Mouse (Mus musculus): ENCODE measurements at regions not wholly inside any gene's neighbourhood (a gene's known extent, or its start where the extent isn't known, plus 50 kb on each side); places are given as distances from the start of the nearest gene placed in this dataset.

GRCm38 (mm10) chr9:46738056-46738455 lies 260.5 kb upstream of the Gm4791 start:
- in situ Hi-C loops (cut with MboI, MseI): loop anchor here (5.0 kb wide), 1 partner anchor 964 kb away; no protein-coding TSS in a partner anchor

- in situ Hi-C loops (cut with MboI, MseI): loop anchor here (5.0 kb wide), 1 partner anchor 965 kb away; no protein-coding TSS in a partner anchor
These were observed 261.1 kb upstream of the Gm4791 start for GRCm38 (mm10) chr9:46737446-46737845.

GRCm38 (mm10) chr9:46736232-46736631 lies 262.3 kb upstream of the Gm4791 start:
- in situ Hi-C loops (cut with MboI, MseI): loop anchor here (5.0 kb wide), 1 partner anchor 966 kb away; no protein-coding TSS in a partner anchor

- in situ Hi-C loops (cut with MboI, MseI): loop anchor here (5.0 kb wide), 1 partner anchor 967 kb away; no protein-coding TSS in a partner anchor
These were observed 262.9 kb upstream of the Gm4791 start for GRCm38 (mm10) chr9:46735664-46736067.

DNA sequence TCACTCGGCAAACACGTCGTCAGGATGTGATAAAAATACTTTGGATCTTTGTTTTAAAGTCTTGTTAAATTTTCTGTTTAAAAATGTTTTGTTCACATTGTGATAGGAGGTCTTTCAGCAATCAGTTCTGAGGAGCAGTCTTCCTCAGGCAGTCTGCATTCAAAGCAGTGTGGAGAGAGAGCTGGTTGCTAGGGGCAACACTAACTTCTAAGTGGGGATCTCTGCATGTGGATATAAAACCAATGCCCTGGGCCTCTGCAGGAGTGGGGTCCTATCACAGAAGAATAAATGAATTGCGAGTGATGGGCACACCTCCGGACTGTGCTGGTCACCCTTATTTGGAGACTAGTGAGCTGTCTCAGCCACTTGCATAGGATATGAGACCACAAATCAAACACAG lies 270.1 kb upstream of the Gm4791 start:
- in situ Hi-C loops (cut with MboI, MseI): no loop called here

- in situ Hi-C loops (cut with MboI, MseI): no loop called here
These were observed 274.3 kb upstream of the Gm4791 start for GRCm38 (mm10) chr9:46724231-46724630.

DNA sequence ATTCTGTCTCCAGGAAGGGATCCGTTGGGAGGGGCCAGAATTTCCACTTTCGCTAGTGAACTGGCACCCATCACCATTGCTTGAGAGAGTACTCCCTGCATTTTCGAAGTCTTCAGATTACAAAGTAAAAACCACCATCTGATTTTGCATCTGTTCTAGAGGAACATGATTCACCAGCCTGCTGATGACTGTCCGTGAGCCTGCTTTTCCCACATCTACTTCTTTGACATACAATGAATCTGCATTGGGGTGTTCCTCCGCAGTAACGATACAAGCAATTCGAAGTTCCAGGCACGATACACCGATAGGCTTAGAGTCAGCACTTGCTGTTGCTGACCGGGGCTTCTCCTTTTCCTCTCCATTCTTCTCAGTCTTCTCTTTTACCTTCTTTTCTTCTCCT lies 285.1 kb upstream of the Gm4791 start:
- in situ Hi-C loops (cut with MboI, MseI): no loop called here

DNA sequence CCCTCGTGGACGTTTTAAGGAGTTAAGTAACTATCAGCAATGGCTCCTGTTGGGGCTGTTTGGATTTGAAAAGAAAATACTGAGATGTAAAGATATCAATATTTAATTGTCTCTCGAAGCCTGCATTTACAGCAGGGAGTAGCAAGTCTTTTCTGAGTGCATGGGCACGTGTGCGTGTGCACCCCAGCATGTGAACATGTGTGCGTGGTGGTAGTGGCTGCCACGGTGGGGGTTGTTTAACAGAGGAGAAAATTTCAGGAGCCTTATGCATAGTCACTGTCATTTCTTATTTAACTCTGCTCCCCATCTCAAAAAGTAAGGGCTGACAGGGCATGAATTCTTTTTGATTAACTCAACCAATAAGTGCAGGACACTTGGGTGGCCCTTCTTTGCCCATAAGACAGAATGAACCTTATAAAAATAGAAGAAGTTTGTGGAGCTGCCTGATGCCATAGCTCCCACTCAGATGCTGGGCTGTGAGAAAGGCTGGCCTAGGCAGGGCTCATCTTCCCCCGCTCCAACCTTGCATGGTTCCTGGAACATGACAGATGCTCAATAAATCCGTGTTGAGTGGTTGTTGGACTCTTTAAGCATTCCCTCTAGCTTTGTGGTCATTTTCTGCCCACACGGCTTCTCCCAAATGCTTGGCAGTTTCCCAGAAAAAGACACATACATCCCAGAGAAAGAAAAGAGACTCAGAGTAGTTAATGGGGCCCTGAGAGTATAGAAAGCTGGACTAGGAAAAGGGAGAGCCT lies 294.2 kb upstream of the Gm4791 start:
- in situ Hi-C loops (cut with MboI, MseI): no loop called here

GRCm38 (mm10) chr9:46703674-46704073 lies 294.9 kb upstream of the Gm4791 start:
- in situ Hi-C loops (cut with MboI, MseI): no loop called here

DNA sequence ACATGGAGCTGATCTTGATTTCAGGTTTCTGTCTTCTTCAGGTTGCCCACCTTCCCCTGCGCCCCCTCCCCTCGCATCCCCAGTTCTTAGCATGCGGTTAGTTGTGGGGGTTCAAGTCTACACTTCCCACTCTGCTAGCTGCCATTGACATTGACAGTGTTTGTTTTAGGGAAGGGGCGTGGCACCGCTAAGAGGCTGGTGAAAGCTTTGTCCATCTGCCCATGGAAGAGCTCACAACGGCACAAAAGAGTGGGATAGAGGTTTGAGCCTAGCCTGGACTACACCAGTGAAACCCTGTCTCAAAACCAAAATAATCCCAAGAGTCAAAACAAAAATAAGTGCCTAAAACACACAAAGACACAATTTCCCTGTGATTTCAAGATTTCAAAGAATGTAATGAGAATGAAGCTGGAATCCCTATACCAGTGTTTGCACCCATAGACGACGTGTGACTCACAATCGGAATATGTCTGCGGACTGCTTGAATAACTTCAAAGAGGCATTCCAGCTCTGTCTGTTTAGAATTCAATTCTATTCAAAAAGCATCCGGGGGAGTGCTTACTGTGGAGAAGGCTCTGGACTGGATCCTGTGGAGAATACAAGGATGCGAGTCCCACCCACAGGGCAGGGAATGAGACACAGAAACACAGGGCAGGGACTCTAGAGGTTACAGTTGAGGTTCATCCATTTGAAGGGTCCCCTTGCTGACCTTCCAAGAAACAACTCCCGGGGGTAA lies 295.5 kb upstream of the Gm4791 start:
- in situ Hi-C loops (cut with MboI, MseI): no loop called here

DNA sequence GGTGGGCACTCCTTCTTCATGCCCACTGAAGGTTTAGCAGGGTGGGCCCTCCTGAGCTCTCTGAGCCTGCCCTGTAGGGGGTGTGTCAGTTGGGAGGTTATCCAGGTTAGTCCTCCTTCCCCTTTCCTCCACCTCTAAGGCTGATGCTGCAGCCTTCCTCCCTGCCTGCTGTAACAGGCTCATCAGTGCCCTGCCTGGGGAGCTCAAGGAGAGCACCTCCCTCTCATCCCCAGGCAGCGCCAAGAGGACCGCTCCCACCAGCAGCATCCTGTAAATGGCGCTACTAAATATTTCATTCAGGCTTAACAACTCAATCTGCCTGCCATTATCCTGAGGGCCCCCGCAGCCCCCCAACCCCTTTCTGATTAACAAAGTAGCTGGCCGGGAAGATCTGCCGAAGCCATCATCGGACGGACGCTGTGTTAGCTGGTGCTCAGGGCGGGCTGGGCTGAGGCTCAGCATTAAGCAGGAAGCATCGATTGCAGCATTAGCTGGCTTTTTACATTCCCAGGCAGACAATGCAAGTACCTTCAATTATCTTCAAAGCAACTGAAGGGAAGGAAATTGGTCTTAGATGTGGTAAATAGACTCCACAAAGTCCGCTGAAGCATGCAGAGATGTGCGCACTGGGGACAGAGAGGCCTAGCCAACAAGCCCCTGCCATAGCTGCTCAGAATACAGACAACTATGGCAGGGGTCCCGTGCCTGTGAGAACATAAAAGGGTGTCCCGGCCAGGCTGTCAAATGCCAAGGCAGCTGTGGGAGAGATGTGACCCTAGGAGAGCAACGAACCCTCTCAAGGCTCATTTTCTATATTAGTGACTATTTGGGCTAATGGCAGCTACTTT lies 296.3 kb upstream of the Gm4791 start:
- in situ Hi-C loops (cut with MboI, MseI): no loop called here

GRCm38 (mm10) chr9:46696171-46696570 lies 302.4 kb upstream of the Gm4791 start:
- in situ Hi-C loops (cut with MboI, MseI): no loop called here

DNA sequence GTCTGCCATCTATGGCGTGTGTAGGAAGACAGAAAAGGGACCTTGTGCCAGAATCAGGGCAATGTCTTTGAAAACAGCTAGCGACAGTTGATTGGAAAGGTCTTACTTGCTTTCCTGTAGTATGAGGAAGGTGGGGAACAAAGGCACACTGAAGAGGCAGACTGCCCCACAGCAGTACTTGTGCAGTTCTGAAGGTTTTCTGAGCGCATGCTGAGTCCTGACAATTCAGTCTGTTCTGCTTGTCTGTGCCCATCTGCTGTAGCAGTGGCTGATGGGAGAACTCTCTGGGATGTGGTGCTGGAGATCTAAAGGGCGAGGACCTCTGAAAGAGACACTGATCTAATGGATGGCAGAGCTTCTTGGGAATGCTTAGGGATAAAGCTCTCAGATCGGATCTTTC lies 309.2 kb upstream of the Gm4791 start:
- in situ Hi-C loops (cut with MboI, MseI): no loop called here

DNA sequence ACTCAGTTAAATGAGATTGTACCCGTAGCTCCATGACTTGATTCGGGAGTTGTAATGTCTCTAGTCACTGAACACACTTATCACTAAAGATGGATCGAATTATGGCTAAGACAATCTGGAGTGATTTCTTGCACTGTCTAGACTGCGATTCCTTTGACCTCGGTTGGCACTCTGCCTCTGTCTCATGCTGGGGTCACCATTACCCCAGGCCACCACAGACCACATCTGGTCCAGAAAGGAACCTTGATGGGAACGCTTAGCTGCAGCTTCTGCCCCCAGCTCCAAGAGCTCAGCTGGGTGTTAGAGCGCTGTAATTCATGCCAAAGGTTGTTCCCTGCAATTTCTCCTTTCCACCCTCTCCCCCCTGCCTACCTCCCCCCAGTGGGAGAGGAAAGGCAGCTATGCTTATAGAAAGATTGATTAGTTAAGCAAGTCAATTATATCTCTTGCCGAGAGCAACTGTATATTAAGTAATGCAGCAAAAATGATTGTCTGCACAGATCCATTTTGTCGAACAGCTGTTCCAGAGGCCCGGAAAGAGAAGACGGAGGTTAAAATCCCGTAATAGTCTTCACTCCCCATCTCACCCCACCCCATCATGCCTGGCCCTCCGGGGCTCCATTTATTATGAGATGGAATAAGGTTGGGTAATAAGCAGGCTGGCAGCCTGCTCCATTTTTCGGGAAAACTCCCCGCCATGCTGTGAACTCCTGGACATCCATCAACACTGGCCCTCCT lies 314.3 kb upstream of the Gm4791 start:
- in situ Hi-C loops (cut with MboI, MseI): no loop called here

DNA sequence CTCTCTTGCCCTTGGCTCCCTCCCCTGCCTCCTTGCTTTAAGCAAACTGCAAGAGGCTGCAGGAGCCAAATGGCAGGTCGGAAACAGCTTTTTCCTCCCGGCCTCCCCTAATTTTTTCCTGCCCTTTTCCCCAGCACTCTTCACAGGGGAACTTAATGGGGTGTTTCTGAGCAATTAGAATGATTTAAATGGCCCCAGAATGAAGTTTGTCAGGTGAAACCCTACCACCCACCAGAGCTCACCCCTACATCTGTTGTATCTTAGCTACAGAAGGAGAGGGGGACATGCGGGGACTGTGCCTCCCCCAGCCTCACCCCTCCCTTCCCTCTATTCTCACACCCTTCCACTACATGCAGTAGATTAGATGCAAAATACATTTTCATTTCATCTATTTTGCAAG lies 326.5 kb upstream of the Gm4791 start:
- in situ Hi-C loops (cut with MboI, MseI): loop anchor here in 1 of 2 experiments (25.0 kb wide), 1 partner anchor 1735 kb away; no protein-coding TSS in a partner anchor

DNA sequence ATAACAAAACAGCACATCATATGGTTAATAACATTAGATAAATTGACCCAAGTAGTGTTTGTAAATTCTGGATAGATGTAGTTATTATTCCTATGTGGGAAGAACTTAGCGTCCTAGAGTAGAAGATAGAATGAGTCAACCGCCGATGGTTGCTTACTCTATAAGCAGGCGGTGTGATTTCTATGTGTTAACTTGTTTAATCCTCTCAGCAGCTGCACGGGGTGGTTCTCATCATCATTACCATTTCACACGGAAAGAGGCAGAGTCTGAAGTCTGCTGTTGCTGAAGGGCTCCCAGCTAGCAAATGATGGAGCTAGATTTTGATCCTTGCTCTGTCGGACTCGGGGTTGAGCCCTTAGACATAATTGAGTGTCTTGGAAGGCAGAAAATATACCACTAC lies 334.6 kb upstream of the 4931429L15Rik start:
- in situ Hi-C loops (cut with MboI, MseI): loop anchor here in 1 of 2 experiments (25.0 kb wide), 1 partner anchor 1717 kb away; no protein-coding TSS in a partner anchor

DNA sequence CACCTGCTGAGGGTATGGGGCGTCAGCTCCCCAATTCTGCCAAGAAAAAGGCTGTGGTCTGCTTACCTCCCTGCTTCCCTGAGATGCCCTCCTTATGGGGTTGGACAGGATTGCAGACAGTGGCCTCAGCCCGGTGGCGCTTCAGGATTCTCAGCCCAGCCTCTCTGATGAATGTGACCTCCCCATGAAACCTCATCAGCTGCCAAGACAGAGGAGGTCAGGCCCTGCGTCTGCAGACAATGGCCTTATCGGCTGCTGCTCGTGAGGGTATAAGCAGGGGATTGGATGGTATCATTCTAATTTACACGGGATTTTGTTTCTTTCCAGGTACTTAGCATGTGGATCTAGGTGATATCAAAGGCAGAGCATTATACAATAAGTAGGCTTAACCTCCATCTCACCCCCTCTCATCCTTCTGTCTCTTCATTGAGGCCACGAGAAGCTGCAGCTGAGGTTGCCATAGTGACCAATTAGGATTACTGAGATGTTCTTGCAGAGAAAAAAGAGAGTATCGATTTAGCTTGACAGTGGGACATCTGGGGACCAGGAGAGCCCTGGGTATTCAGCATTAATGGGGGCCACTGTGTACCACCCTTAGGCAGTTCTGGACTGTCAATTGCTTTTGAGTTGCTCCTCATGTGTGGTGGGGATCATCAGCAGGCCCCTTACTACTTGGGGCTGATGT lies 327.6 kb upstream of the 4931429L15Rik start:
- in situ Hi-C loops (cut with MboI, MseI): no loop called here

- in situ Hi-C loops (cut with MboI, MseI): no loop called here
These were observed 325.7 kb upstream of the 4931429L15Rik start for GRCm38 (mm10) chr9:46645469-46645884.

- in situ Hi-C loops (cut with MboI, MseI): loop anchor here in 1 of 2 experiments (5.0 kb wide), 1 partner anchor 91 kb away; no protein-coding TSS in a partner anchor
These were observed 323.8 kb upstream of the 4931429L15Rik start for GRCm38 (mm10) chr9:46643551-46643950.

- in situ Hi-C loops (cut with MboI, MseI): loop anchor here in 1 of 2 experiments (5.0 kb wide), 1 partner anchor 90 kb away; no protein-coding TSS in a partner anchor
These were observed 322.9 kb upstream of the 4931429L15Rik start for GRCm38 (mm10) chr9:46642696-46643095.

Data from T-helper 17 cell (primary cell).